Mouse (Mus musculus) bone marrow, adult 2 months (tissue): Measurements from ENCODE around the gene Neb.

Experiments used
- CTCF ChIP-seq: fragments of 200-500 bp; IDR thresholded peaks from 2 replicates; pipeline ENCODE4 v1.5.1; 2011; ENCODE audit warnings: low read length, control low read depth; ENCODE audit not compliant: control insufficient read depth, insufficient read depth
- POLR2A ChIP-seq: fragments of 200-500 bp; IDR thresholded peaks from 2 replicates; pipeline ENCODE4 v1.6.1; 2011; ENCODE audit warnings: low read depth, mild to moderate bottlenecking, control low read depth, low read length, borderline replicate concordance; ENCODE audit not compliant: control insufficient read depth

GRCm38 (mm10) chr2:52314922-52315730 lies 63.1 kb downstream of the Neb start:
- no peak for TF ChIP-seq CTCF
- TF ChIP-seq POLR2A, result no peak
